ENCODE assay signal across 9 mouse cellular contexts in the genomic region with DNA sequence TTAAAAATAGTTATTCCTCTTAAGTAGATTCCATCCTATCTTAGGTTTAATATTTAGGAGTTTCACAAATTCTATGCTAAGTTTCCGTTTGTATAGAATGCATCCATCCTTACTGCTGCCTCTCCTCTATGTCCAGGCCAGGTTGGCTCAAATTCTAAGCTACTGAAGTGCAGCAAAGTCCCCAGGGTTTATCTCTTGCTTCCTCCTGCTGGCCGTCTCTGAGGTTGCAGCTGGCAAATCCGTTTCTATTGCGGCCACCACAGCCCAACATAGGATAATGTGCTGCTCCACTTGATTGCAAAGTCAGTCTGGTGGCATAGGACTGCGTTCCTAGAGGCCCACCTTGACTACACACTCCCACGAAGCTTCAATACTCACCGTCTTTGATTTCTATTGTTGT.
DNase-seq lines count a peak whose midpoint lies in the region; ATAC-seq and TF ChIP-seq lines count a peak whose summit lies in the region.
"Had no signal": no experiment of that assay in that cellular context is flagged by ENCODE, and none has a peak within 500 bp of the region (broad histone marks: within the 10 kb centered on the region; RNA-seq: fewer than 3 reads in every experiment).

No protein-coding gene starts in this region.

- H3K4me2 ChIP-seq in forebrain, embryonic 14.5 days (ENCODE audit: low read length), result no peak overlapping the region
- H3K4me2 ChIP-seq: embryonic facial prominence, embryonic 15.5 days; lung, embryonic 15.5 days had no signal

- no peak for TF ChIP-seq EP300 in ES-Bruce4 (IDR thresholded peaks at IDR 0.05; ENCODE audit: insufficient read depth, low read depth, low read length)

- no peaks in the 10 kb centered on the region for H3K9me3 ChIP-seq in ES-Bruce4 (replicated peaks; ENCODE audit: control insufficient read depth, insufficient read depth, low read length, poor library complexity, severe bottlenecking)
- H3K9me3 ChIP-seq in forebrain, embryonic 14.5 days (replicated peaks; ENCODE audit: control insufficient read depth, low read length), result no peaks in the 10 kb centered on the region
- H3K9me3 ChIP-seq: embryonic facial prominence, embryonic 15.5 days; lung, embryonic 15.5 days had no signal

- no peaks in the 10 kb centered on the region for H3K36me3 ChIP-seq in ES-Bruce4 (ENCODE audit: control insufficient read depth, insufficient read depth, low read length, poor library complexity, severe bottlenecking)
- no peaks in the 10 kb centered on the region for H3K36me3 ChIP-seq in forebrain, embryonic 14.5 days (ENCODE audit: control insufficient read depth, insufficient read depth, low read length)
- H3K36me3 ChIP-seq: embryonic facial prominence, embryonic 15.5 days; lung, embryonic 15.5 days had no signal

- POLR2A ChIA-PET in Patski (lab: Charles Lee), result no interaction called here

- ATAC-seq in Patski, result no peak
- peak; percentile 87 for ATAC-seq in forebrain, embryonic 14.5 days

- 18% methylated on average over 7 of the region's 7 CpGs for WGBS in forebrain, embryonic 14.5 days
- WGBS in lung, adult 2 months, result 9% methylated on average over 7 of the region's 7 CpGs

- no peak overlapping the region for H3K9ac ChIP-seq in ES-Bruce4 (ENCODE audit: low read depth, poor library complexity, severe bottlenecking)
- no peak overlapping the region for H3K9ac ChIP-seq in forebrain, embryonic 14.5 days (ENCODE audit: low read length)
- H3K9ac ChIP-seq: embryonic facial prominence, embryonic 15.5 days; lung, embryonic 15.5 days had no signal

- TF ChIP-seq CTCF in ES-Bruce4 (IDR thresholded peaks at IDR 0.05; ENCODE audit: low read depth, low read length) (peak; percentile 61), Patski (IDR thresholded peaks at IDR 0.05) (peak; percentile 78)
- TF ChIP-seq CTCF in lung, adult 2 months (IDR thresholded peaks at IDR 0.05; ENCODE audit: insufficient read depth, low read length), result peak; percentile 63

- in situ Hi-C loops in Patski (cut with MboI; ENCODE audit: low pct_unique_long_range_greater_than_20kb), result loop anchor here (10.0 to 25.0 kb wide), 2 partner anchors 576 to 1814 kb away; no protein-coding TSS in a partner anchor

- CTCF ChIA-PET in Patski (lab: Charles Lee), result interaction anchor here (0.7 kb wide), 1 partner anchor 388 kb away, joined by 3 read pairs; no protein-coding TSS in a partner anchor

- no peak overlapping the region for H3K27ac ChIP-seq in ES-Bruce4 (ENCODE audit: insufficient read depth, low read length)
- no peak overlapping the region for H3K27ac ChIP-seq in forebrain, embryonic 14.5 days (ENCODE audit: low read depth, low read length)
- H3K27ac ChIP-seq: embryonic facial prominence, embryonic 15.5 days; lung, embryonic 15.5 days had no signal

- DNase-seq in Patski (ENCODE audit: low read depth, low spot score), result no peak
- peak; percentile 74 for DNase-seq in forebrain, embryonic 14.5 days (ENCODE audit: low spot score)
- DNase-seq in kidney, postnatal 10 days, result peak; percentile 77
- peak; percentile 3 for DNase-seq in lung, adult 2 months
- DNase-seq in ovary, postnatal 36 days (ENCODE audit: low spot score), result peak; percentile 44
- DNase-seq in B cell, adult 2 months, result no peak

- H3K4me1 ChIP-seq in ES-Bruce4 (ENCODE audit: control insufficient read depth, insufficient read depth, low read length), result no peaks in the 10 kb centered on the region
- H3K4me1 ChIP-seq in forebrain, embryonic 14.5 days (ENCODE audit: control insufficient read depth, insufficient read depth, low read length), result 0 out of 2 replicates have a peak, but pooled peaks cover 2% of the 10 kb centered on the region
- no peaks in the 10 kb centered on the region for H3K4me1 ChIP-seq in lung, adult 2 months (ENCODE audit: control insufficient read depth, insufficient read depth, low read length)
- H3K4me1 ChIP-seq: embryonic facial prominence, embryonic 15.5 days; lung, embryonic 15.5 days had no signal

- H3K4me3 ChIP-seq in ES-Bruce4 (ENCODE audit: low read depth, low read length), result no peak overlapping the region
- H3K4me3 ChIP-seq in forebrain, embryonic 14.5 days (ENCODE audit: low read depth, low read length), result no peak overlapping the region
- H3K4me3 ChIP-seq in lung, adult 2 months (replicated peaks; ENCODE audit: extremely low read depth, low read depth, low read length), result no peak overlapping the region
- H3K4me3 ChIP-seq: embryonic facial prominence, embryonic 15.5 days; lung, embryonic 15.5 days had no signal

- H3K27me3 ChIP-seq in ES-Bruce4 (ENCODE audit: control insufficient read depth, insufficient read depth, low read length, poor library complexity, severe bottlenecking) (no peaks in the 10 kb centered on the region), Patski (peaks cover 3% of the 10 kb centered on the region)
- no peaks in the 10 kb centered on the region for H3K27me3 ChIP-seq in forebrain, embryonic 14.5 days (replicated peaks; ENCODE audit: control insufficient read depth, insufficient read depth, low read length)
- H3K27me3 ChIP-seq: embryonic facial prominence, embryonic 15.5 days; lung, embryonic 15.5 days had no signal

- TF ChIP-seq POLR2A in ES-Bruce4 (IDR thresholded peaks at IDR 0.05; ENCODE audit: insufficient read depth, low read length), result no peak
- TF ChIP-seq POLR2A in lung, adult 2 months (IDR thresholded peaks at IDR 0.05; ENCODE audit: borderline replicate concordance, extremely low read depth, low read depth, low read length), result no peak

Comparison
In these comparisons a context has a peak if more than half of its experiments do, and no peak if none do; other contexts are left out.
1. DNase-seq: peak in forebrain, embryonic 14.5 days (single experiment), kidney, postnatal 10 days (single experiment), lung, adult 2 months (single experiment) and ovary, postnatal 36 days (single experiment); none in Patski (single experiment) and B cell, adult 2 months (0 of 2).
2. Peak in every context shown above with its lines, with median percentiles within 50 percentile points of each other: CTCF ChIP-seq.